Mouse (Mus musculus) midbrain, embryonic 16.5 days (tissue): ENCODE measurements around the gene Slc24a1. TPM values are rescaled to one million over a fixed set of nuclear protein-coding genes. Genes with fewer than 3 reads are reported as not detected.
"Not testable (repeated sequence)": the region's sequence is repeated elsewhere in the genome, so short reads cannot be mapped to it uniquely, and the experiment has no call there.

Source experiments
- ATAC-seq: fragments of 200-750 bp; cut with Nextera tagmentation; 2 replicates; pipeline ENCODE4 v1.8.0; 2017; ENCODE audit warnings: moderate TSS enrichment
- H3K27ac ChIP-seq: fragments of 300-500 bp; sonication (generic); 2 replicates; pipeline ENCODE4 v1.5.1; 2014; ENCODE audit warnings: mild to moderate bottlenecking, low read length, mixed read lengths
- H3K27me3 ChIP-seq: fragments of 300-500 bp; sonication (generic); 2 replicates; pipeline ENCODE4 v1.6.1; 2014; ENCODE audit warnings: low read depth, low read length, mixed read lengths; ENCODE audit not compliant: control insufficient read depth, insufficient read depth
- H3K36me3 ChIP-seq: fragments of 300-500 bp; sonication (generic); 2 replicates; pipeline ENCODE4 v1.6.1; 2014; ENCODE audit warnings: mild to moderate bottlenecking, low read length, moderate library complexity, mixed read lengths; ENCODE audit not compliant: control insufficient read depth, insufficient read depth
- H3K4me1 ChIP-seq: fragments of 300-500 bp; sonication (generic); 2 replicates; pipeline ENCODE4 v1.6.1; 2014; ENCODE audit warnings: mild to moderate bottlenecking, low read length, mixed read lengths; ENCODE audit not compliant: control insufficient read depth, insufficient read depth
- H3K4me2 ChIP-seq: fragments of 300-500 bp; sonication (generic); 2 replicates; pipeline ENCODE4 v1.6.1; 2014; ENCODE audit warnings: mild to moderate bottlenecking, low read length, mixed read lengths
- H3K4me3 ChIP-seq: fragments of 300-500 bp; sonication (generic); 2 replicates; pipeline ENCODE4 v1.5.1; 2014; ENCODE audit warnings: low read depth, mild to moderate bottlenecking, low read length, moderate library complexity, mixed read lengths
- H3K9ac ChIP-seq: fragments of 300-500 bp; sonication (generic); 2 replicates; pipeline ENCODE4 v1.6.1; 2014; ENCODE audit warnings: low read depth, low read length, mixed read lengths
- H3K9me3 ChIP-seq: fragments of 300-500 bp; sonication (generic); replicated peaks from 2 replicates; pipeline ENCODE4 v1.6.1; 2014; ENCODE audit warnings: mild to moderate bottlenecking, low read length, mixed read lengths; ENCODE audit not compliant: control insufficient read depth, poor library complexity, severe bottlenecking
- WGBS: fragments of 180-500 bp; shearing (Covaris S2); extraction: QIAGEN DNeasy Blood & Tissue Kit; methylation state at CpG from one replicate; pipeline ENCODE4 v1.1.7; 2014; 5-methylcytosine and 5-hydroxymethylcytosine counted together
- polyA plus RNA-seq: library from polyadenylated mRNA; unstranded; fragments of >200 nt; fragmentation: Nextera tagmentation; extraction: Ambion mirVana; gene quantifications from 2 replicates; pipeline ENCODE4 v1.2.1, GENCODE M21; 2015

The Slc24a1 gene
- 0.10 and 0.20 TPM in 2 replicates for polyA plus RNA-seq

DNA sequence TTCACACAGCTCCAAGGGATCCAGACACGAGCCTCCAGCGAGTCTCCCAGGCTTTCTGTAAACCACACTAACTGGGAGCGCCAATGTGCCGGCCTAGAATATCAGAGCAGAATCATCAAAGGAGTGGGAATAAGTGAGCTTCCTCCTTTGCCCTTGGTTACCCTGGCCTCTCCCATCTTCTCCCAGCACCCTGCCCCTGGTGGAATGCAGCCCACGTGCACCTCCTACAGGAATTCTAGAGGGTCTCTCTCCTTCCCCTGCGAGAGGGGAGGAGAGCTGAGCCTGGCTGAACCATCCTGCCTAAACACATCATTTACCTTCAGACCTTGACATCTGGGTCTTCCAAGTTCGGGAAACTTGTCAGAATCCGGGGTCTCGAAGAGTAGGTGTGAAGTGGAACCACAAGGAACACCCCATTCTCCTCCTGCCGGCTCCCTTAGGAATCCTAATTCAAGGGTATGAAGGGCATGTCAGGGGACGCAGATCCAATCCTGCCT lies at the start of gene Slc24a1:
TSS of gene Slc24a1 (minus strand) at position 447 of the 497 bp plus-strand sequence.
- Histone ChIP-seq H3K4me1 (peaks cover 11% of the 10 kb centered on the region), H3K36me3 (no peaks in the 10 kb centered on the region), H3K27ac (no peak within 1 kb of the TSS), H3K9me3 (no peaks in the 10 kb centered on the region), H3K4me3 (no peak within 1 kb of the TSS), H3K9ac (no peak within 1 kb of the TSS), H3K27me3 (no peaks in the 10 kb centered on the region), H3K4me2 (peak within 1 kb of the TSS; percentile 9; the same call in 1 of the 2 replicates)
- WGBS = 35% methylated on average over 11 of the region's 11 CpGs
- ATAC-seq = no peak

DNA sequence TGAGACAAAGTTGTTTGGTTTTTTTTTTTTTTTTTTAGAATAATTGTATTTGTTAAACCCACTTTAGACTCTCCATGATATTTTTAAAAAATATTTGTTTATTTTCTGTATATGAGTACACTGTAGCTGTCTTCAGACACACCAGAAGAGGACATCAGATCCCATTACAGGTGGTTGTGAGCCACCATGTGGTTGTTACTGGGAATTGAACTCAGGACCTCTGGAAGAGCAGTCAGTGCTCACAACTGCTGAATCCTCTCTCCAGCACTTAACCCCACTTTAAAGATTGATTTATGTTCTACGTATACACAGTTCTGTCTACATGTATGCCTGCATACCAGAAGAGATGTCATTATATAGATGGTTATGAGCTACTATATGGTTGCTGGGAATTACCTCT lies 44.1 kb upstream of the Slc24a1 start:
- ATAC-seq, H3K4me3 ChIP-seq, H3K27ac ChIP-seq, H3K9me3 ChIP-seq, H3K4me2 ChIP-seq, H3K27me3 ChIP-seq, H3K4me1 ChIP-seq, H3K9ac ChIP-seq: not testable (repeated sequence)
- peaks cover 33% of the 10 kb centered on the region for H3K36me3 ChIP-seq
- WGBS = 94% methylated on average over 1 of the region's 1 CpGs

DNA sequence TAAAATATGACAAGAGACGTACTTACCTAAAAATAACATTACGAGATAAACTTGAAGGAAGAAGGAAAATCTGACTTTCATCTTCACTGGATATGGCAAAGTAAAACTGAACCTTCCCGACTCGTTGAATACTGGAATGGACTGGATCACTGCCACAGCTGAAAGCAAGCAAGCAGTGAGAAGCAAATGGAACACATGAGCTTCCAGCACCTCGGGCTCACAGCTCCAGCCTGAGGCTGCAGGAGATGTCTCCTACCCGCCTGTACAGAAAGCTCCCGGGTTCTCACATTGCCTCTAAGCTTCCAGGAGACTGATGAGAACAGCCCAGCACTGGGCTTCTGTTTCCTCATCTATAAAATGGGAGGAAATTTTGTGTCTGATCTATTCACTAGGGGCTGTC lies 38.9 kb upstream of the Slc24a1 start:
- Histone ChIP-seq H3K4me2 (no peak overlapping the region), H3K27me3 (no peaks in the 10 kb centered on the region), H3K27ac (no peak overlapping the region), H3K36me3 (peaks cover 34% of the 10 kb centered on the region), H3K4me3 (no peak overlapping the region), H3K4me1 (no peaks in the 10 kb centered on the region), H3K9me3 (no peaks in the 10 kb centered on the region), H3K9ac (no peak overlapping the region)
- no peak for ATAC-seq
- 95% methylated on average over 7 of the region's 7 CpGs for WGBS

DNA sequence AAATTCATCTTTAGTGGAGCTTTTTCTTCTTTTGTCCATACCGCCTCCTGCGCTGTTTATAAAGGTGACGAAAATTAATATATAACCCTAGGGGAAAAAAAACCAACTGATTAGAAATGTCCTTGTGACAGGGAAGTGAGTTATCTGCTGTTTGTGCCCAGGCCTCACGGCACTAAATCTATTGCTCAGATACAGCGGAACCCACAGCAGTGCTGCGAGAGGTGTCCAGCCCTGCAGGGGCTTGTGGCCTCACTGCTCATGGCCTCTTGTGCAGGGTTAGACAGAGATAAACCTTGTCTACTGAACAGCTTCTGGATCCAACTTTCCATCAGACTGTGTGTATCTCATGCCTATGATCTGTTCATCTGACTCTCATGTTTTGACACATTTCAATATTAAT lies 37.0 kb upstream of the Slc24a1 start:
- H3K4me1 ChIP-seq = no peaks in the 10 kb centered on the region
- no peaks in the 10 kb centered on the region for H3K9me3 ChIP-seq
- H3K27ac ChIP-seq = no peak overlapping the region
- no peak for ATAC-seq
- WGBS = 97% methylated on average over 6 of the region's 6 CpGs
- peaks cover 45% of the 10 kb centered on the region for H3K36me3 ChIP-seq
- H3K27me3 ChIP-seq = no peaks in the 10 kb centered on the region
- H3K4me3 ChIP-seq = no peak overlapping the region
- no peak overlapping the region for H3K4me2 ChIP-seq
- H3K9ac ChIP-seq = no peak overlapping the region

DNA sequence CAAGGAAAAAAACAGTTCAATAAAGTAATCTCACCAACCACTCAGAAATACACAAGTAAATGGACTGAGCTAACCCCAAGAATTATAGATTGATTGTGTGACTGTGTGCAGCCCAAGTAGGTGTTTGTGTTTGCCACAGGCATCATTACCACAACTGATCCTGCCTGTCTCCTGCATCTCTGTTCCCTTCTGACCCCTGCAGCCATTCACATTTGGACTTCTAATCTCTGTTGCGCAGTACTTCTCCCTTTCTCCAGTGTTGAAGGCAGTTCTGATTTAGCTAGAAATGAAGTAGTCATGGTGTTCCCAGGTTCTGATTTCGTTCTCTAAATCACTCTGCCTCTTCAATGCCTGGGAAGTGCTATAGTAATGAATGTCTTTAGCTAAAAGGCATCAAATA lies 36.2 kb upstream of the Slc24a1 start:
- H3K4me2 ChIP-seq = no peak overlapping the region
- WGBS = 94% methylated on average over 2 of the region's 2 CpGs
- H3K4me1 ChIP-seq = no peaks in the 10 kb centered on the region
- no peak for ATAC-seq
- H3K4me3 ChIP-seq = no peak overlapping the region
- no peak overlapping the region for H3K9ac ChIP-seq
- H3K27me3 ChIP-seq = no peaks in the 10 kb centered on the region
- H3K36me3 ChIP-seq = peaks cover 42% of the 10 kb centered on the region
- H3K9me3 ChIP-seq = no peaks in the 10 kb centered on the region
- no peak overlapping the region for H3K27ac ChIP-seq

DNA sequence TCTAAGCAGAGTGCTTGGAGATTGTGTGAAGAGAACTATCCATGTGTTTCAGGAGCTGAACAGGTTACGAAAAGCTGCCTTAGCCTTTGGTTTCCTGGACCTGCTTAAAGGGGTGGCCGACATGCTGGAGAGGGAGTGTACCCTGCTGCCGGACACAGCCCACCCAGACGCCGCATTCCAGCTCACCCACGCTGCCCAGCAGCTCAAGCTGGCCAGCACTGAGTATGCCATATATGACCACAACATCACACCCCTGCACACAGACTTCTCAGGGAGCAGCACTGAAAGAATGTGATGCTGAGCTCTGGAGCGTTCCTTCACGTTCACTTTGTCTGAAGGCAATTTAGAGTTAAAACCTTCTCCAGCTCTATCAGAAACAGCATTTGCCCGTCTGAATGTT lies 34.4 kb upstream of the Slc24a1 start:
- Histone ChIP-seq H3K4me3 (no peak overlapping the region), H3K9ac (no peak overlapping the region), H3K36me3 (peaks cover 38% of the 10 kb centered on the region), H3K27me3 (no peaks in the 10 kb centered on the region), H3K4me1 (no peaks in the 10 kb centered on the region), H3K27ac (no peak overlapping the region), H3K4me2 (no peak overlapping the region), H3K9me3 (no peaks in the 10 kb centered on the region)
- WGBS = 86% methylated on average over 9 of the region's 9 CpGs
- ATAC-seq = no peak

DNA sequence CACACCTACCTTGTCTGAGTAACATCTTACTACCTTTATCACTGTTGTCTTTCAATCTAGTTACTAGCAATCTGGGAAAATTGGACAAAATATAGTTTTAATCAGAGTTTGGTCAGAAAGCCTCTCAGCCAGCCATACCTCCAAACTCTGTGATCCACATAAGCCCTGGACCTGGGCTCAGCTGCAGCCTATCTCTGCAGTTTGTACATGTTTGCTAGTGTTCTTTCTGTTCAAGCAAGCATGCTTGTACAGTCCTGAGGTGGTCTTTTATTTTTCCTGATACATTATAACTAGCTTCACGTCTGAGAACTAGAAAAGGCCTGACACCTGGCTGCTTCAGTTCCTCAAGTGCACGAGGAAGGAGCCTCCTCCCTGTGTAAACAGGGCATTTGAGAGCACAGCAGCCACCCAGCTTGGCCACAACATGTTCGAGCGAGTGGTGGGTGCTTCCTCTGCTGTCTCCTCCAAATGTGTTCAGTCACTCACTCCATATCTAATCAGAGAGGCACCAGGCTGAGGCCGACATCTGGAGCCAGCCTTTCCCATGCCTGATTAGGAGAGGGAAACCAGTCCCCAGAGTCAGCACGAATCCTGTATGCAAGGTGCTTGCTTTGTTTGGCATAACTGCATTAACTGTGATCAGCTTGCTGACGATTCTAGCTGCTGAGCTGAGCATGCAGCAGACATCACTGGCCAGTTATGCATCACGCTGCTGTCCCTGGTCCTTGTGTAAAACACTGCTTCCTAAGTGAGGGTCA lies 33.8 kb upstream of the Slc24a1 start:
- 75% methylated on average over 8 of the region's 8 CpGs for WGBS
- Histone ChIP-seq H3K9me3 (no peaks in the 10 kb centered on the region), H3K27me3 (no peaks in the 10 kb centered on the region), H3K9ac (no peak overlapping the region), H3K36me3 (peaks cover 38% of the 10 kb centered on the region), H3K27ac (no peak overlapping the region), H3K4me1 (no peaks in the 10 kb centered on the region), H3K4me2 (no peak overlapping the region), H3K4me3 (no peak overlapping the region)
- no peak for ATAC-seq

DNA sequence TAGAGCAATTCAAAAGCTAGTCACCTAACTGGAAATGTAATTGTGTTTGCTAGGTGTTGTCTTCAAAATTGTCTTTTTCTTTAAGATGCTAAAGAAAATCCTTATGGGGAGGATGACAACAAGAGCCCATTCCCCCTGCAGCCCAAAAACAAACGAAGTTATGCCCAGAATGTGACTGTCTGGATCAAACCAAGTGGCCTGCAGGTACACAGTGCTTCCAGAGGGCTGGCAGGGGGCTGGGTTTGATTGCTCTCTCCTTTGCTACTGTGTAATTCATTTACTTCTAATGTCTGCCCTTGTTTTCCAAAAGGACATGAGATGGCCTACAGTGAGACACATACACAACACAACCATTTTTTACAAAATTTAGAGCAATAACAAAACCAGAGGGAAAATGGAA lies 30.5 kb upstream of the Slc24a1 start:
- H3K36me3 ChIP-seq = peaks cover 27% of the 10 kb centered on the region
- H3K27me3 ChIP-seq = no peaks in the 10 kb centered on the region
- H3K4me2 ChIP-seq = no peak overlapping the region
- no peaks in the 10 kb centered on the region for H3K4me1 ChIP-seq
- WGBS = 64% methylated on average over 1 of the region's 1 CpGs
- no peaks in the 10 kb centered on the region for H3K9me3 ChIP-seq
- H3K4me3 ChIP-seq = no peak overlapping the region
- H3K9ac ChIP-seq = no peak overlapping the region
- no peak overlapping the region for H3K27ac ChIP-seq
- ATAC-seq = no peak

DNA sequence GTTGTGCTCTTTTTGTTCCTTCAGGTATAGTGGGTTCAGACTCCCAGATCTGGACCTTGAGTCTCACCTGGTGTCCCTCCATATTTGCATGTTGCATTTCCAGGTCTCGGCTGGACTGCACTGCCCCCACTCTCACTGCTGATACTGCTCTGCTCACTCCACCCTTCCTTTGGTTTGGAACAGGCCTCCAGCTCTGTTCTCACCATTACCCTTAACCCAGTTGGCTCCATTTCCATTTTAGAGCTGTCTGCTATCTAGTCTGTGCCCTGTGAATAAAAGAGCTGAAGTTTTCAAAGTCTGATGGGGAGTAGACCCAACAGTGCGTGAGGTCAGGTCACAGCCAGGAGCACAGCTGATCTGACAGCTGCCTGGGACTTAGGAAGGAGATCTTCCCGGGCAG lies 29.1 kb upstream of the Slc24a1 start:
- ATAC-seq = no peak
- Histone ChIP-seq H3K4me3 (no peak overlapping the region), H3K9ac (no peak overlapping the region), H3K4me2 (no peak overlapping the region), H3K36me3 (peaks cover 23% of the 10 kb centered on the region), H3K27me3 (no peaks in the 10 kb centered on the region), H3K4me1 (no peaks in the 10 kb centered on the region), H3K9me3 (no peaks in the 10 kb centered on the region), H3K27ac (no peak overlapping the region)
- WGBS = 77% methylated on average over 3 of the region's 3 CpGs
